Mouse (Mus musculus) lung, postnatal 0 days (tissue): ENCODE results near the gene Mxd4.

ENCODE experiments used
- CTCF ChIP-seq: IDR thresholded peaks from 2 replicates; pipeline ENCODE4 v1.5.1; 2016; ENCODE audit warnings: antibody characterized with exemption, mild to moderate bottlenecking
- EP300 ChIP-seq: IDR thresholded peaks from 2 replicates; pipeline ENCODE4 v1.6.1; 2016; ENCODE audit warnings: antibody characterized with exemption, mild to moderate bottlenecking, control low read depth

- no peak for TF ChIP-seq EP300
- TF ChIP-seq CTCF = no peak
Measured at GRCm38 (mm10) chr5:34175403-34175694, 12.2 kb downstream of the Mxd4 start.
